ENCODE assay signal across 8 mouse cellular contexts in the genomic region with DNA sequence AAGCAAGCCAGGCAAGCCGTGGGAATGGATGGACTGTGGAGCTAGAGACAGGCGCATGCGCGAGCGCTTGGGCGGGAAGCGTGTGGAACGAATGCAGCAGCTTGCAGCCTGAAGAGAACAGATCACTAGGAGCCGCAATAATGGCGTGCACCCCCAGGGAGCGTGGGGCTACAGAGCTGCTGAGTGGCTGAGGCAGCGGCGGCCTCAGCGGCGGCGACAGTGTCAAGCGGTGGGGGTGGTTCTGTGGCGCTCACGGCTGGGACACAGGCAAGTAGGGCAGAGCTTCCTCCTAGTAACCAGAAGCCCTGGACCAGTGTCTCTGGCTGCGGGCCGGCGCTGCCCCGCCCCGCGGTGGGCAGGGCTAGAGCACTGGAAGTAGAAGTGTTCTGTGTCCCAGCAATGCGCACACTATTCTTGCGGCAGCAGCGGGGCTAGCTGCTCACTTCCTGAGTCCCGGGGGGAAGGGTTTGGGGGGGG. TPM values are rescaled to one million over a fixed set of nuclear protein-coding genes. Genes with fewer than 3 reads are reported as not detected.
DNase-seq lines count a peak whose midpoint lies in the region; ATAC-seq lines count a peak whose summit lies in the region.

No protein-coding gene starts in this region.

- WGBS in hindbrain, embryonic 12.5 days, result under 1% methylated on average over 29 of the region's 29 CpGs

- peak overlapping the region; percentile 54 for H3K4me3 ChIP-seq in hindbrain, embryonic 12.5 days

- peak overlapping the region; percentile 95 for H3K27ac ChIP-seq in hindbrain, embryonic 12.5 days

- peak; percentile 93 for DNase-seq in MN1 (ENCODE audit: low spot score)
- DNase-seq in cerebellum, adult 9-10 months, result peak; percentile 96
- DNase-seq in frontal cortex, adult 2 months (ENCODE audit: extremely low spot score in 1 of 2, low spot score in 1 of 2), result peak; percentile 79 to 87
- DNase-seq in layer of hippocampus, postnatal 14 days (ENCODE audit: low spot score in 2 of 2), result peak; percentile 87 to 93
- DNase-seq in lung, postnatal 14 days, result peak; percentile 88
- DNase-seq in retina, adult 2 months (ENCODE audit: low read depth, low spot score), result peak; percentile 59
- peak; percentile 82 to 89 for DNase-seq in thymus, postnatal 36 days

- no peaks in the 10 kb centered on the region for H3K27me3 ChIP-seq in hindbrain, embryonic 12.5 days

- peak; percentile 97 for ATAC-seq in hindbrain, embryonic 12.5 days (ENCODE audit: low FRiP score)

- H3K4me2 ChIP-seq in hindbrain, embryonic 12.5 days (replicated peaks), result peak overlapping the region; percentile 84

- peak overlapping the region; percentile 64 for H3K9ac ChIP-seq in hindbrain, embryonic 12.5 days

- no peaks in the 10 kb centered on the region for H3K9me3 ChIP-seq in hindbrain, embryonic 12.5 days (replicated peaks)

- H3K4me1 ChIP-seq in hindbrain, embryonic 12.5 days, result peaks cover 11% of the 10 kb centered on the region

- H3K36me3 ChIP-seq in hindbrain, embryonic 12.5 days, result no peaks in the 10 kb centered on the region

RNA-seq across cellular contexts. Expression of a gene that starts 7.3 kb away (rescaled TPM):
- not detected in 2 replicates for polyA plus RNA-seq in frontal cortex, adult 2 months (2012; rRNA removed)
- polyA plus RNA-seq in hindbrain, embryonic 12.5 days (2016; fragmentation: Nextera tagmentation; extraction: Ambion mirVana), result not detected in 2 replicates
- total RNA-seq in layer of hippocampus, postnatal 14 days (2021), result not detected

RNA-seq across cellular contexts. Expression of a gene that starts 16.9 kb away (rescaled TPM):
- polyA plus RNA-seq in frontal cortex, adult 2 months (2012; rRNA removed), result not detected in 2 replicates
- not detected in 2 replicates for polyA plus RNA-seq in hindbrain, embryonic 12.5 days (2016; fragmentation: Nextera tagmentation; extraction: Ambion mirVana)
- not detected for total RNA-seq in layer of hippocampus, postnatal 14 days (2021)

RNA-seq across cellular contexts. Expression of a gene that starts 30.5 kb away (rescaled TPM):
- not detected in 2 replicates for polyA plus RNA-seq in frontal cortex, adult 2 months (2012; rRNA removed)
- not detected in 2 replicates for polyA plus RNA-seq in hindbrain, embryonic 12.5 days (2016; fragmentation: Nextera tagmentation; extraction: Ambion mirVana)
- not detected for total RNA-seq in layer of hippocampus, postnatal 14 days (2021)

RNA-seq across cellular contexts. Expression of a gene that starts 43.9 kb away (rescaled TPM):
- polyA plus RNA-seq in frontal cortex, adult 2 months (2012; rRNA removed), result not detected in 2 replicates
- polyA plus RNA-seq in hindbrain, embryonic 12.5 days (2016; fragmentation: Nextera tagmentation; extraction: Ambion mirVana), result not detected in 2 replicates
- total RNA-seq in layer of hippocampus, postnatal 14 days (2021), result not detected

RNA-seq across cellular contexts. Expression of a gene that starts 43.9 kb away (rescaled TPM):
- polyA plus RNA-seq in frontal cortex, adult 2 months (2012; rRNA removed), result not detected in 2 replicates
- polyA plus RNA-seq in hindbrain, embryonic 12.5 days (2016; fragmentation: Nextera tagmentation; extraction: Ambion mirVana), result not detected in 2 replicates
- not detected for total RNA-seq in layer of hippocampus, postnatal 14 days (2021)

Comparison
In these comparisons a context has a peak if more than half of its experiments do, and no peak if none do; other contexts are left out.
1. Peak in every context shown above with its lines: DNase-seq, ATAC-seq, H3K4me3 ChIP-seq and H3K27ac ChIP-seq.